Mouse (Mus musculus) cortical plate, adult 2 months (tissue): ENCODE measurements around the gene Fbxo27.

Experiments used
- CTCF ChIP-seq: fragments of 200-500 bp; IDR thresholded peaks from 2 replicates; pipeline ENCODE4 v1.5.1; 2011; ENCODE audit warnings: mild to moderate bottlenecking, control low read depth, low read length; ENCODE audit not compliant: insufficient read depth; ENCODE audit errors: extremely low read depth
- POLR2A ChIP-seq: fragments of 200-500 bp; IDR thresholded peaks from 2 replicates; pipeline ENCODE4 v1.6.1; 2011; ENCODE audit warnings: mild to moderate bottlenecking, low read length, control low read depth; ENCODE audit not compliant: insufficient read depth; ENCODE audit errors: extremely low read depth

DNA sequence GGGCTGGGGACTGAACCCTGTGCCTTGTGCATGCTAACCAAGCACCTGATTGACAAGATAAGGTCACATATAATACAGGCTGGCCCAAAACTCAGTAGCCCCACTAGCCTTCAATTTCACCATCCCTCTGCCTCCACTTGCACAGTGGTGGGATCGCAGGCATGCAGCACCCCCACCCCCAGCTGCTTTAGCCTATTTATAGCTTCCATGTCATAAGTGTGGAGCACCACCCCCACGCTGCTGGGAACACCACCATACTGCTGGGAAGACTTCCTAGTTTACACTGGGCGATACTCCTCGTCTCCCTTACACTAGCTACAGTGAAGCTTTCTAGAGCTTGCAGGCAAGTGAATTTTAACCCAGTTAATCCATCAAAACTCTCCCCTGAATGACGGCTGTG is 22.0 kb downstream of the Fbxo27 start:
- TF ChIP-seq CTCF (no peak), POLR2A (no peak)
